Mouse (Mus musculus): Measurements from ENCODE around the gene Zmat3. TPM values are rescaled to one million over a fixed set of nuclear protein-coding genes. Genes with fewer than 3 reads are reported as not detected.
A peak's percentile ranks its signal among the peaks of the same experiment; 100 is the strongest.

Gene Zmat3
- polyA plus RNA-seq, 1 experiment: 3.7 TPM

GRCm38 (mm10) chr3:32402990-32403885 is 37.4 kb upstream of the Zmat3 start:
- peak overlapping the region; percentile 46; the same call in 1 of the 2 replicates for H3K27ac ChIP-seq (ENCODE audit: insufficient read depth, low read length)
- H3K27me3 ChIP-seq (ENCODE audit: control insufficient read depth, insufficient read depth, low read length): no peaks in the 10 kb centered on the region
- 66% methylated on average over 7 of the region's 7 CpGs for WGBS
- peaks cover 24% of the 10 kb centered on the region for H3K4me1 ChIP-seq (ENCODE audit: control insufficient read depth, insufficient read depth, insufficient read length)
- TF ChIP-seq CTCF (IDR thresholded peaks at IDR 0.05; ENCODE audit: extremely low read depth, insufficient read depth, insufficient read length, insufficient replicate concordance) (no peak), POLR2A (IDR thresholded peaks at IDR 0.05; ENCODE audit: low read depth, low read length) (no peak)
- no peaks in the 10 kb centered on the region for H3K36me3 ChIP-seq (ENCODE audit: control insufficient read depth, insufficient read depth, low read length)
- no peak for DNase-seq (ENCODE audit: low read depth in 1 of 2, low spot score in 2 of 2)
- no peak overlapping the region for H3K4me3 ChIP-seq (ENCODE audit: extremely low read depth, insufficient read depth, insufficient read length)

GRCm38 (mm10) chr3:32401591-32401990 is 35.8 kb upstream of the Zmat3 start:
- WGBS: 83% methylated on average over 3 of the region's 3 CpGs
- no peak for DNase-seq (ENCODE audit: low read depth in 1 of 2, low spot score in 2 of 2)
- TF ChIP-seq CTCF (IDR thresholded peaks at IDR 0.05; ENCODE audit: extremely low read depth, insufficient read depth, insufficient read length, insufficient replicate concordance) (no peak), POLR2A (IDR thresholded peaks at IDR 0.05; ENCODE audit: low read depth, low read length) (no peak)
- Histone ChIP-seq H3K4me1 (ENCODE audit: control insufficient read depth, insufficient read depth, insufficient read length) (peaks cover 24% of the 10 kb centered on the region), H3K27me3 (ENCODE audit: control insufficient read depth, insufficient read depth, low read length) (no peaks in the 10 kb centered on the region), H3K4me3 (ENCODE audit: extremely low read depth, insufficient read depth, insufficient read length) (no peak overlapping the region), H3K27ac (ENCODE audit: insufficient read depth, low read length) (0 out of 2 replicates have a peak overlapping the region, but pooled peaks have one; percentile 28), H3K36me3 (ENCODE audit: control insufficient read depth, insufficient read depth, low read length) (no peaks in the 10 kb centered on the region)

GRCm38 (mm10) chr3:32399931-32400330 is 34.1 kb upstream of the Zmat3 start:
- Histone ChIP-seq H3K4me1 (ENCODE audit: control insufficient read depth, insufficient read depth, insufficient read length) (peaks cover 22% of the 10 kb centered on the region), H3K4me3 (ENCODE audit: extremely low read depth, insufficient read depth, insufficient read length) (no peak overlapping the region), H3K36me3 (ENCODE audit: control insufficient read depth, insufficient read depth, low read length) (no peaks in the 10 kb centered on the region), H3K27me3 (ENCODE audit: control insufficient read depth, insufficient read depth, low read length) (no peaks in the 10 kb centered on the region), H3K27ac (ENCODE audit: insufficient read depth, low read length) (no peak overlapping the region)
- no peak for TF ChIP-seq CTCF (IDR thresholded peaks at IDR 0.05; ENCODE audit: extremely low read depth, insufficient read depth, insufficient read length, insufficient replicate concordance)
- TF ChIP-seq POLR2A (IDR thresholded peaks at IDR 0.05; ENCODE audit: low read depth, low read length): no peak
- WGBS: 69% methylated on average over 2 of the region's 2 CpGs
- DNase-seq (ENCODE audit: low read depth in 1 of 2, low spot score in 2 of 2): no peak

- TF ChIP-seq CTCF (IDR thresholded peaks at IDR 0.05; ENCODE audit: extremely low read depth, insufficient read depth, insufficient read length, insufficient replicate concordance) (no peak), POLR2A (IDR thresholded peaks at IDR 0.05; ENCODE audit: low read depth, low read length) (no peak)
- no peak for DNase-seq (ENCODE audit: low read depth in 1 of 2, low spot score in 2 of 2)
- Histone ChIP-seq H3K27me3 (ENCODE audit: control insufficient read depth, insufficient read depth, low read length) (no peaks in the 10 kb centered on the region), H3K4me3 (ENCODE audit: extremely low read depth, insufficient read depth, insufficient read length) (no peak overlapping the region), H3K4me1 (ENCODE audit: control insufficient read depth, insufficient read depth, insufficient read length) (peaks cover 22% of the 10 kb centered on the region), H3K36me3 (ENCODE audit: control insufficient read depth, insufficient read depth, low read length) (no peaks in the 10 kb centered on the region), H3K27ac (ENCODE audit: insufficient read depth, low read length) (no peak overlapping the region)
- 74% methylated on average over 4 of the region's 4 CpGs for WGBS
These were observed 33.6 kb upstream of the Zmat3 start for GRCm38 (mm10) chr3:32399381-32399780.

GRCm38 (mm10) chr3:32398623-32399022 is 32.8 kb upstream of the Zmat3 start:
- 16% methylated on average over 4 of the region's 4 CpGs for WGBS
- TF ChIP-seq POLR2A (IDR thresholded peaks at IDR 0.05; ENCODE audit: low read depth, low read length) (no peak), CTCF (IDR thresholded peaks at IDR 0.05; ENCODE audit: extremely low read depth, insufficient read depth, insufficient read length, insufficient replicate concordance) (no peak)
- H3K27me3 ChIP-seq (ENCODE audit: control insufficient read depth, insufficient read depth, low read length): no peaks in the 10 kb centered on the region
- H3K36me3 ChIP-seq (ENCODE audit: control insufficient read depth, insufficient read depth, low read length): no peaks in the 10 kb centered on the region
- H3K4me1 ChIP-seq (ENCODE audit: control insufficient read depth, insufficient read depth, insufficient read length): peaks cover 22% of the 10 kb centered on the region
- DNase-seq (ENCODE audit: low read depth in 1 of 2, low spot score in 2 of 2): no peak
- H3K27ac ChIP-seq (ENCODE audit: insufficient read depth, low read length): no peak overlapping the region
- no peak overlapping the region for H3K4me3 ChIP-seq (ENCODE audit: extremely low read depth, insufficient read depth, insufficient read length)

DNA sequence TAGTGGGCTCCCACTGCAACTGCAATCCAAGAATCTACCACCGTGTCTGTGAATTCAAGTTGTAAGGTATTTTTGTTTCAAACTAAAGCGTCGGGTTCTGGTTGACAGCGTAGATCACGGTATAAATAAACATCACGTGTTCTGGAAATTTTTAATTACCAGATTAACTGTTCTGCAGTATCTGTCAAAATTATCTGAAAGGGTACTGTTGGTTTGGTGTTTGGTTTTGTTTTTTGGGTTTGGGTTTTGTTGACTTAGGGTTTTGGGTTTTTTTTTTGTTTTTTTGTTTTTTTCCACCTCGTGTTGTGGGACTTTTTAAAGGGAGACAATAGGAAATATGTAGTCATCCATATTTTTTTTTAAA is 32.3 kb upstream of the Zmat3 start:
- no peaks in the 10 kb centered on the region for H3K36me3 ChIP-seq (ENCODE audit: control insufficient read depth, insufficient read depth, low read length)
- H3K27me3 ChIP-seq (ENCODE audit: control insufficient read depth, insufficient read depth, low read length): no peaks in the 10 kb centered on the region
- H3K4me1 ChIP-seq (ENCODE audit: control insufficient read depth, insufficient read depth, insufficient read length): peaks cover 18% of the 10 kb centered on the region
- peak overlapping the region; percentile 79; the same call in 1 of the 2 replicates for H3K4me3 ChIP-seq (ENCODE audit: extremely low read depth, insufficient read depth, insufficient read length)
- 0 out of 2 replicates have a peak overlapping the region, but pooled peaks have one; percentile 96 for H3K27ac ChIP-seq (ENCODE audit: insufficient read depth, low read length)
- no peak for DNase-seq (ENCODE audit: low read depth in 1 of 2, low spot score in 2 of 2)
- TF ChIP-seq POLR2A (IDR thresholded peaks at IDR 0.05; ENCODE audit: low read depth, low read length) (no peak), CTCF (IDR thresholded peaks at IDR 0.05; ENCODE audit: extremely low read depth, insufficient read depth, insufficient read length, insufficient replicate concordance) (no peak)
- 2% methylated on average over 7 of the region's 7 CpGs for WGBS
